Mouse (Mus musculus) neural tube, embryonic 13.5 days (tissue): ENCODE data around the gene Nupr1. TPM values are rescaled to one million over a fixed set of nuclear protein-coding genes. Genes with fewer than 3 reads are reported as not detected.

Source experiments
- ATAC-seq: fragments of 200-750 bp; cut with Nextera tagmentation; 2 replicates; pipeline ENCODE4 v1.8.0; 2017; ENCODE audit warnings: low read depth, mild to moderate bottlenecking, moderate TSS enrichment, moderate library complexity
- H3K27ac ChIP-seq: fragments of 300-500 bp; sonication (generic); replicated peaks from 2 replicates; pipeline ENCODE4 v1.5.1; 2015; ENCODE audit warnings: moderate library complexity, mild to moderate bottlenecking, inconsistent platforms
- H3K27me3 ChIP-seq: fragments of 300-500 bp; sonication (generic); 2 replicates; pipeline ENCODE4 v1.6.1; 2015; ENCODE audit warnings: mild to moderate bottlenecking, inconsistent platforms
- H3K36me3 ChIP-seq: fragments of 300-500 bp; sonication (generic); 2 replicates; pipeline ENCODE4 v1.6.1; 2015; ENCODE audit warnings: mild to moderate bottlenecking, inconsistent platforms
- H3K4me1 ChIP-seq: fragments of 300-500 bp; sonication (generic); replicated peaks from 2 replicates; pipeline ENCODE4 v1.6.1; 2015; ENCODE audit warnings: inconsistent platforms
- H3K4me2 ChIP-seq: fragments of 300-500 bp; sonication (generic); 2 replicates; pipeline ENCODE4 v1.6.1; 2015; ENCODE audit warnings: inconsistent platforms, mild to moderate bottlenecking, moderate library complexity
- H3K4me3 ChIP-seq: fragments of 300-500 bp; sonication (generic); 2 replicates; pipeline ENCODE4 v1.5.1; 2015; ENCODE audit warnings: mild to moderate bottlenecking, inconsistent platforms
- H3K9ac ChIP-seq: fragments of 300-500 bp; sonication (generic); 2 replicates; pipeline ENCODE4 v1.6.1; 2015; ENCODE audit warnings: moderate library complexity, mild to moderate bottlenecking, inconsistent platforms
- H3K9me3 ChIP-seq: fragments of 300-500 bp; sonication (generic); 2 replicates; pipeline ENCODE4 v1.6.1; 2016; ENCODE audit warnings: inconsistent platforms
- WGBS: fragments of 180-500 bp; shearing (Covaris S2); methylation state at CpG from one replicate; pipeline ENCODE4 v1.1.7; 2015; 5-methylcytosine and 5-hydroxymethylcytosine counted together
- polyA plus RNA-seq: library from polyadenylated mRNA; unstranded; fragments of >200 nt; fragmentation: Nextera tagmentation; extraction: Ambion mirVana; gene quantifications from 2 replicates; pipeline ENCODE4 v1.2.1, GENCODE M21; 2015

Nupr1 gene
- polyA plus RNA-seq, 1 experiment from 2014 or later = 9.6 TPM

DNA sequence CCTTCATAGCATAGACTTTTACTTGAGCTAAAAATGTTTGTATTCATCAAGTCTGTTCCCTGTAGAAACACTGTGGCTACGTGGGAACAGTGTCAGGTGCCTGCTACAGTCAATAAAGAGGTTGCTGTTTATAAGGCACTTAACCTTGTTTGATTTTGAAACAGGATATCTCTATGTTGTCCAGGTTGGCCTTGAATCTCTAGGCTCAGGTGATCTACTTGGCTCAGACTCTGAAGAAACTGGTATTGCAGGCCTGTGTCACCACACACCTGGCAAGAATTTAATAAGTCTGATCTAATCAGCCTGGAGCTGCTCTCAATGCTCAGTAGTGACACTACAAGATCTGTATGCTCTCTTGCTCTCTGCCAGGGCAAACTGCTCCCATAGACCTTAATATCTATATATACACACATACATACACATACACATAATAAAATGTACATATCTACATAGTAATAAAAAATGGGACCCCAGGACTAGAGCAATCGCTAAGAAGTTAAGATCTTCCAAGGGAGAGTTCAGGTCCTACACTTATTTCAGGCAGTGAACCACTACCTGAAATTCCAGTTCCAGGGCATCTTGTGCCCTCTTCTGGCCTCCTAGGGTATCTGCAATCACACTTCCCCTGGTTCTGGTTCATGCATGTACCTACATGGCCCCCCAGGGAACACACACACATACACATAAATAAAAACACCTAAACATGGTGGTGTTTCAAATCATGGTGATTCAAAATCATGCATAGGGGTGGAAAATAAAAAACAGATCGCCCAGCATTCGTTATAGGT lies 6.3 kb upstream of the Nupr1 start:
- Histone ChIP-seq H3K9ac (no peak overlapping the region), H3K36me3 (no peaks in the 10 kb centered on the region), H3K9me3 (no peaks in the 10 kb centered on the region), H3K4me1 (no peaks in the 10 kb centered on the region), H3K27me3 (no peaks in the 10 kb centered on the region; the same call in 1 of the 2 replicates), H3K4me2 (no peak overlapping the region), H3K4me3 (no peak overlapping the region), H3K27ac (no peak overlapping the region)
- 22% methylated on average over 4 of the region's 4 CpGs for WGBS
- no peak for ATAC-seq

DNA sequence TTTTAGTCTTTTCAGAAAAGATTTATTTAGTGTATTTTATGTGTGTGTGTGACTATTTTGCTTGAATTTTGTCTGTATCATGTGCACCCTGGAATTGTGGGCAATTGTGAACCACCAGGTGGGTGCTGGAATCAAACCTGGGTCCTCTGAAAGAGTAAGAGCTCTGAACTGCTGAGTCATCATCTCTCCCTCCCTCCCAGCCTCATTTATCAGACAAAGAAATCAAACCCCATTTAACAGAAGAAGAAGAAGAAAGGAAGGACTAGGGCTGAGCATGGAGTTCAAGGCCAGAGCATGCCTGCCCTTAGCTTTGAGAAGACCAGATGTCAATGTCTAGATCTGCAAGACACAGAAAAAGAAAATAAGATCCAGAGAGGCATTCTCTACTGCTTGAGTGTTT lies 4.7 kb upstream of the Nupr1 start:
- Histone ChIP-seq H3K9ac (no peak overlapping the region), H3K9me3 (no peaks in the 10 kb centered on the region), H3K27ac (no peak overlapping the region), H3K36me3 (no peaks in the 10 kb centered on the region), H3K4me2 (no peak overlapping the region), H3K4me3 (no peak overlapping the region), H3K4me1 (no peaks in the 10 kb centered on the region), H3K27me3 (no peaks in the 10 kb centered on the region; the same call in 1 of the 2 replicates)
- no peak for ATAC-seq

DNA sequence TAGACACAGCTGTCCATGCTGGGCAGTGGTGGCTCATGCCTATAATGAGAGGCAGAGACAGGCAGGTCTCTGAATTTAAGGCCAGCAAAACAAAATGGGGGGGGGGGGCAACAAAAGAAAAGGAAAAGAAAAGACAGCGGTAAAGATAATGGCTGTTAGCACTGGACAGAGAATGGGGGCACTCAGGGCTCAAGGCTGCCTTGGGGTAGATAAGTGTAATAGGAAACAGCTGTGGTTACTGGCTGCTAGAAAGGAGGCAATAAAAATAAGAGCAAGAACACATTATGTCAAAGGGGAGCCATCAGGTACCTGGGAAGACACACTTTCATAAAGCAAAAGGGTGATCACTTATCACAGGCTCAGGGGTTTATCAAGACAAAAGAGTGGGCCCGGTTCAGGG lies 1.8 kb upstream of the Nupr1 start:
- Histone ChIP-seq H3K9ac (no peak overlapping the region), H3K4me1 (no peaks in the 10 kb centered on the region), H3K36me3 (no peaks in the 10 kb centered on the region), H3K4me3 (no peak overlapping the region), H3K27ac (no peak overlapping the region), H3K4me2 (no peak overlapping the region), H3K27me3 (no peaks in the 10 kb centered on the region; the same call in 1 of the 2 replicates), H3K9me3 (no peaks in the 10 kb centered on the region)
- ATAC-seq = no peak
- 76% methylated on average over 2 of the region's 2 CpGs for WGBS

DNA sequence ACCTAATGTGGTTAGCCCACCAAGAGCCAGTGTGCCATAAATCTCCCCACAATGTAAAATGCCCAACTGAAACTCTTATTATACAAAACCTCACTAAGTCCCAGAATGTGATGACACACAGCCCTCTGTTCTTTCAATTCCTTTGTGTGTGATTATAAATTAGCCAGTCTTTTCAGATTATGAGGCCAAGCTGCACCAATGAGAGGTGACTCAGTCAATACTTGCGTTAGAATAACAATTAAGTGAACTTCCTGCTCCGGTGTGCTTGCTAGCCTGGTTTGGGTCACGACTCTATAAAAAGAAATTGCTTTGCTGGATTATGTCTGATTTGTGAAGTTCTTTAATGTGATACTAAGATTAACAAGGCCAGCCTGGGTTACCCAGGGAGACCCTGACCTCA lies 746 bp downstream of the Nupr1 start:
- Histone ChIP-seq H3K9me3 (no peaks in the 10 kb centered on the region), H3K4me1 (no peaks in the 10 kb centered on the region; the same call in 1 of the 2 replicates)

DNA sequence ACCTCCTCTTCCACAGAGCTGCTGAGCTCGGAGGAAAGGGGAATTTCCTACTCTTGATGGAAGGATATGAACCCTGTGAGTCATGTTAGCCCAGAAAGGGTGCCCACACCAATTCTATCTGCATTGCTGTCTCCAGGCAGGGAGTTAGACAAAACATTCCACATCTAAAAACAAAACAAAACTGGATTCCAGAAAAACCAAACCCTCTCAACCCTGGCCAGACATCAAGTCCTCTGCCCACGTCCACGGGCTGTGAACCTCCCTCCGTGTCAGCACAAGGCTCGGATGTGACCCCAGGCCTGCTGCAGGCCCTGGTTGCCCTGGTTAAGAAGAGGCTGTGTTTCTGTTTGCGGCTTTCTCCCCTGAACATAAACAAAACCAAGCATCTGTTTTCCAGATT lies 2.5 kb downstream of the Nupr1 start:
- no peaks in the 10 kb centered on the region for H3K36me3 ChIP-seq
- no peak for ATAC-seq
- WGBS = 69% methylated on average over 6 of the region's 6 CpGs
- no peak overlapping the region for H3K27ac ChIP-seq
- H3K9me3 ChIP-seq = no peaks in the 10 kb centered on the region
- H3K27me3 ChIP-seq = no peaks in the 10 kb centered on the region
- H3K4me2 ChIP-seq = no peak overlapping the region
- peaks cover 1% of the 10 kb centered on the region for H3K4me1 ChIP-seq
- no peak overlapping the region for H3K4me3 ChIP-seq
- H3K9ac ChIP-seq = no peak overlapping the region

More for the DNA sequence above, 746 bp downstream of the Nupr1 start:
- no peak overlapping the region for H3K9ac ChIP-seq
- no peak overlapping the region for H3K4me2 ChIP-seq
- no peak overlapping the region for H3K4me3 ChIP-seq
- H3K27ac ChIP-seq = no peak overlapping the region
- H3K36me3 ChIP-seq = no peaks in the 10 kb centered on the region
- no peak for ATAC-seq
- no peaks in the 10 kb centered on the region for H3K27me3 ChIP-seq
- WGBS = 14% methylated on average over 3 of the region's 3 CpGs

DNA sequence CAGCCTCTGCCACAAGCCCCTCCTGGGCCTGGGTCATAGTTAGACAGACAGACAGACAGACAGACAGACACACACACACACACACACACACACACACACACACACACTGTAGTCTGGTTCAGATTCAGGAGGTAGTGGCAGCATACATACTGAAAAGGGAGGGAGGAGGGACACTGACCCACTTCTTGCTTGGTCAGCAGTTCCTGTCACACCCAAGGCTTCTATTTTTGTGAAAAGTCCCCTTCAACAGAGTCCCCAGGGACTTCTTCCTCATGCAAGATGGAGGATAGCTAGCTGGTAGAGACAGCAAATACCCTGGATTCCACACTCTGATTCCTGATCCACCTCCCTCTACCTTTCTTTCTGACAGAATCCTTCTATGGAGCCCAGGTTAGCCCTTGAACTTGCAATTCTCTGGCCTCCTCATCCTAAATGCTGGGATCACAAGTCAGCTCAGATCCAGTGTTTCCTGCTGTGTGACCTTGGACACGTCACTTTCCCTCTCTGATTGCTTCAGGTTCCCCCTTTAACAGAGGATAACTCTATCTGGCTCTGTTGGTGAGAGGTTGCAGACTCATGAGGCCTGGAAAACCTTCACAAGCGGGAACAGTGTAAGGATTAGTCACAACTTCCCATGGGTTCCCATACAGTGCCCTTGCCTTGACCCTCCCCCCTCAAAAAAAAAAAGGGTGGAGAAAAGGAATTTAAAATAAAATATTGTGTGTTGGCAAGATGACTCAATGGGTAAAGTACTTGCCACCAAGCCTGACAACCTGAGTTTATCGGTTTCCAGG lies 4.7 kb downstream of the Nupr1 start:
- 83% methylated on average over 3 of the region's 3 CpGs for WGBS
- Histone ChIP-seq H3K4me1 (peaks cover 5% of the 10 kb centered on the region), H3K36me3 (no peaks in the 10 kb centered on the region), H3K4me2 (no peak overlapping the region), H3K4me3 (no peak overlapping the region), H3K27ac (no peak overlapping the region), H3K9me3 (no peaks in the 10 kb centered on the region), H3K27me3 (no peaks in the 10 kb centered on the region), H3K9ac (no peak overlapping the region)
- ATAC-seq = no peak

DNA sequence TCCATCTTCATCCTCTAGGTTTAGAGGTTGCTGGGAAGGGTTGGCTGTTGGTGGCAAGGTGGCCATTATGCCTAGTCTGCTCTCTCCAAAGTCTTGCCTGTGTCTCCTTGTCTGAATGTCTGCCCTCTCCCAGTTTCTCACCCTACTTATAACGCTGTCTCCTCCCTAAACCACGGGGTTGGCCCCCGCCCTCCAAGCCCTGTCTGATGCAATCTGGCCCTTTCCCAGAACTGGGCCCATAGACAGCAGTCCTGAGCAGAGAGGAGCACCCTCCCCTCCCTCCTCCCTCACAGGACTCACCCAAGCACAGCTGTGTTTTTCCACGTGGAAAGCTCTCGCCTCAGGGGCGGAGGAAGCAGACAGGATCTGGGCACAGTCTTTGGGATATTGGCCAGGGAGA lies 5.3 kb downstream of the Nupr1 start:
- no peaks in the 10 kb centered on the region for H3K9me3 ChIP-seq
- peaks cover 5% of the 10 kb centered on the region for H3K4me1 ChIP-seq

DNA sequence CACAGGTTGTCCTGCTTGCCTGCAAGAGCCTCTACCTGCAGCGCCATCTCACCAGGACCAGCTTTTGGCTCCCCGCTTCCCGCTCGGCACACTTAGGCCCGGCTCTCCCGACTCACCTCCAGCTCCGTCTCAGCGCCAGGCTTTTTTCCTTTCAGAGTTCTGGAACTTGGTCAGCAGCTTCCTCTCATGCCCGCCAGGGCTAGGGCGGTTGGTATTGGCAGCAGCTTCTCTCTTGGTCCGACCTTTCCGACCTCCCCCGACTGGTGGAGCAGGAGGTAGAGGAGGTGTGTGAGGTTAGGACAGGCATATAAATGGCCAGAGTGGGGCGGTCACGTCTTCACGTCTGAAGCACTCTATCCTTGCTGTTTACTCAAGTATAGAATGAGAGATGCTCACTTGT lies 5.9 kb downstream of the Nupr1 start:
- Histone ChIP-seq H3K27ac (no peak overlapping the region), H3K4me1 (peaks cover 5% of the 10 kb centered on the region), H3K9me3 (no peaks in the 10 kb centered on the region), H3K36me3 (no peaks in the 10 kb centered on the region), H3K27me3 (no peaks in the 10 kb centered on the region), H3K9ac (no peak overlapping the region), H3K4me2 (no peak overlapping the region), H3K4me3 (no peak overlapping the region)
- ATAC-seq = no peak
- 78% methylated on average over 16 of the region's 16 CpGs for whole genome bisulfite sequencing

More for the DNA sequence above, 5.3 kb downstream of the Nupr1 start:
- H3K4me3 ChIP-seq = no peak overlapping the region
- H3K9ac ChIP-seq = no peak overlapping the region
- no peaks in the 10 kb centered on the region for H3K36me3 ChIP-seq
- no peak overlapping the region for H3K4me2 ChIP-seq
- H3K27ac ChIP-seq = no peak overlapping the region
- 55% methylated on average over 6 of the region's 6 CpGs for WGBS
- no peak for ATAC-seq
- H3K27me3 ChIP-seq = no peaks in the 10 kb centered on the region

DNA sequence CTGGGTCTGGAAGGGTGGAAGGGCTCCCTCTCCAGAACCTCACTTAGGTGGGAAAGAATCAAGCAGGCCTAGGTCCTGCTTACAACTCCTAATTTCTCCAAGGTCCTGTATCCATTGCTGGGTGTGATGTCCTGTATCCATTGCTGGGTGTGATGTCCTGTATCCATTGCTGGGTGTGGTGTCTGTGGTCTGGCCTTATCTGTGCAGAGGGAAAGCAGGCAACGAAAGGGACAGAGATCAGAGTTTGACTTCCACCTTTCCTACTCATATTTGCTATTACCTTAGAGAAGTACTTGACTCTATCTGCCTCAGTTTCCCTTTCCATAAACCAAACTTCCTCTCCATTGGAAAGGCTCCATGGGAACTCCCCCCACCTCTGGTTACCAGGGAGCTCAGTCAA lies 7.3 kb downstream of the Nupr1 start:
- Histone ChIP-seq H3K27ac (no peak overlapping the region), H3K36me3 (no peaks in the 10 kb centered on the region), H3K9me3 (no peaks in the 10 kb centered on the region), H3K27me3 (no peaks in the 10 kb centered on the region), H3K4me1 (peaks cover 5% of the 10 kb centered on the region), H3K4me3 (no peak overlapping the region), H3K4me2 (no peak overlapping the region), H3K9ac (0 out of 2 replicates have a peak overlapping the region, but pooled peaks have one; percentile 26)
- ATAC-seq = no peak
- WGBS = 91% methylated on average over 1 of the region's 1 CpGs

DNA sequence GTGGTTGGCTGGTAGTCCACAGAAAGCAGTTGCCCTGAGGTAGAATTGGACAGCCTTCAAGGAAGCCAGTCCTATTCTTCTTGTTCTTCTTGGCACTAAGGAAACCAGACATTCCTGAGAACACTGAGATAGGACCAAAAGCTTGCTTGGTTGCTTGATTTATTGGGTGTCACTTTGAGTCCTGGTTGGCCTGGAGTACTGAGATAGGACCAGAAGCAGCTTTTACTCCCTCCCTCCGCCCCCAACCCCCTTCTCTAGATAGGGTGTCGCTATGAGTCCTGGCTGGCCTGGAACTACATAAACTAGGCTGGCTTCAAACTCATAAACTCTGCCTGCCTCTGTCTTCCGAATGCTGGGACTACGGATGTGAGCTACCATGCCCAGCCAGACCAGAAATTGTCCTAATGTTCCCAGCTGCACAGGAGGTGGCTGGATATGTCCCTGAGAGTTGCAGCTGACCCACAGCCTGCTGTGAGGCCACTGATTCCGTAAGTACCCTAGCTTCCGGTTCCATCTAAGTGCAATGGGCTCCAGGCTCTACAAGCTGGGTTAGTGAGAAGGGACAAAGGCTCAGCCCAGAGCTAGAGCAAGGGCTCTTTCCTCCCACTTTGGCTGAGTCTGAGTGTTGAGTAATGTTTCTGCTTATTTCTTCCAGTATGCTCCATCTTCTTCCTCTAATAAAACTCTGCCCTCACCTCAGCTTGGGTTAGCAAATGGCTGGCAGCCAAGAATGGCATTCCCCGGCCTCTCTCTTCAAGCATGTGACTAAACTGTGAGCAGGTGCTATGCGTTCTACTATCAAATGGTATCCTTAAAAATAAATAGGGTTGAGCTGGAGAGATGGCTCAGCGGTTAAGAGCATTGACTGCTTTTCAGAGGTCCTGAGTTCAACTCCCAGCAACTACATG lies 9.0 kb downstream of the Nupr1 start:
- Histone ChIP-seq H3K27me3 (no peaks in the 10 kb centered on the region), H3K36me3 (no peaks in the 10 kb centered on the region), H3K9me3 (no peaks in the 10 kb centered on the region), H3K4me3 (no peak overlapping the region), H3K9ac (no peak overlapping the region), H3K4me1 (peaks cover 5% of the 10 kb centered on the region), H3K27ac (no peak overlapping the region), H3K4me2 (no peak overlapping the region)
- 87% methylated on average over 9 of the region's 9 CpGs for WGBS
- no peak for ATAC-seq

DNA sequence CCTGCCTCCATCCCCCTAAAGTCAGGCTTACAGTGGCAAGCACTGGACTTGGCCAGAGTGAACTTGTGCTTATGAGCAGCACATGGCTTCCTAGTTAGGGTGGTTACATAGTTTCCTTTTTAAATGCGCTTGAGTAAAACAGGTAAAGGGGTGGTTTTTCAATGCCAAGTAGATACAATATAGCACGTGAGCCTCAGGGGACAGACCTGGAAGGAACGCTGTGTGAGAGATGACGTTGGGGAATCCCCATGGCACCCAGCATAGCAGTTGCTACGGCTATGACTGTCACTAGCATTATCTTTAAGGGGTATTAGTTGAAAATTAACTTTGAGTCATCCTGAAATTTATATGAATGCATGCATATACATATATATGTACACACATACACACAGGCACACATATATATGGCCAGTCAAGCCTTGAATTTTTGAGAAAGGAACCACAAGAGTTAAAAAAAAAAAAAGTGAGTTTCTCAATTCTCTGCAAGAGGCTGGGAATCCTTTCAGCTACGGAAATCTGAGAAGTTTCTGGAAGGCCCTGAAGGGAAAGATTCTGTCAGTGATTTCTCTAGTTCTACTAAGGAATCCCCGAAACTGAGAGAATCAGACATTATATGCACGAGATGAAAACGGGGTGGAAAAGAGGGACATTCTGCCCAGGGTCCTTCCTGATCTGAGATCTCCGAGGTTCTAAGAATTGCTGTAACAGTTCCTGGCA lies 10.9 kb downstream of the Nupr1 start:
- H3K4me3 ChIP-seq = no peak overlapping the region
- no peak overlapping the region for H3K27ac ChIP-seq
- no peaks in the 10 kb centered on the region for H3K9me3 ChIP-seq
- ATAC-seq = no peak
- no peaks in the 10 kb centered on the region for H3K27me3 ChIP-seq
- no peaks in the 10 kb centered on the region for H3K36me3 ChIP-seq
- H3K9ac ChIP-seq = no peak overlapping the region
- WGBS = 84% methylated on average over 10 of the region's 10 CpGs
- no peak overlapping the region for H3K4me2 ChIP-seq
- peaks cover 5% of the 10 kb centered on the region for H3K4me1 ChIP-seq
